Mouse (Mus musculus): ENCODE measurements around the gene Dnajc6. TPM values are rescaled to one million over a fixed set of nuclear protein-coding genes. Genes with fewer than 3 reads are reported as not detected.

Dnajc6 gene
- polyA plus RNA-seq, 1 experiment = 0.02 TPM

DNA sequence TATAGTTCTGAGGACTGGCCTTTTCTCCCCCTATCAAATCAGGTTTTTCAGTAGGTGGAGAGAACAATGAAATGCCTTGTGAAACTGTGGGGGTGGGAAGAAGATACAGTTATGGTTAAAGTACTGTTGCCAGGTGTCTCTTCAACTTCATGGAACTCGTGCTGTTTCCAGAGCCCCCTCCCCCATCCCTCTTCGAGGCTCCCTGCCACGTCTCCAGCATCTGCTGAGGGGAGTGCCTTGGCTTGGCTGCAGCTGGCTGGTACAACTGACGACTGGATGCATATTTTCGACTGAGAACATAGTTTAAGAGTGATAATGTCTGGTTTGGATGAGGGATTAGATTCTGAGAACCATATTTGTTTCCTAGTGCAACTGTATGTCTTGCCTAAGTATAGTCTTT is 55.9 kb downstream of the Dnajc6 start:
- Histone ChIP-seq H3K4me1 (peaks cover 12% of the 10 kb centered on the region), H3K36me3 (replicated peaks; ENCODE audit: low read length) (no peaks in the 10 kb centered on the region), H3K4me3 (replicated peaks) (no peak overlapping the region), H3K9me3 (no peaks in the 10 kb centered on the region), H3K27me3 (replicated peaks) (peaks cover 29% of the 10 kb centered on the region)
- TF ChIP-seq GATA1 (IDR thresholded peaks at IDR 0.05; ENCODE audit: borderline replicate concordance, low read length) (no peak), FLI1 (IDR thresholded peaks at IDR 0.05; ENCODE audit: low read length) (no peak)

DNA sequence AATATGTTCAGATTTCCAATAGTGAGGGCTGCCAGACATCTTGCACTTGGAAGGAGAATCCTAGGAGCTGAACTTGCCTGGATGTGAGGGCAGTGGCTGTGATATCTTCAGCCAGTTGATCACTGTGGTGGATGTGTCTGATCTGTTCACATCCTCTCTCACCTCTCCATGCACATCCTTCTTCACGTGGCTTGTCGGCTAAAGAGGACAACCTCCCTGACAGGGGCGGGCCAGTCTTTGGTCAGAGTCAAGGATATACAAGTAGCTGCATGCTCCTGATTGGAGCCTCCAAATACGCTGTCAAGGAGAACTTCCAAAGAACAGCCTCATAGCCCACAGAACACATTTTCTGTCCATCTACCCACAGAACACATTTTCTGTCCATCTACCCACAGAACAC is 58.6 kb downstream of the Dnajc6 start:
- TF ChIP-seq GATA1 (IDR thresholded peaks at IDR 0.05; ENCODE audit: borderline replicate concordance, low read length) (no peak), FLI1 (IDR thresholded peaks at IDR 0.05; ENCODE audit: low read length) (no peak)

DNA sequence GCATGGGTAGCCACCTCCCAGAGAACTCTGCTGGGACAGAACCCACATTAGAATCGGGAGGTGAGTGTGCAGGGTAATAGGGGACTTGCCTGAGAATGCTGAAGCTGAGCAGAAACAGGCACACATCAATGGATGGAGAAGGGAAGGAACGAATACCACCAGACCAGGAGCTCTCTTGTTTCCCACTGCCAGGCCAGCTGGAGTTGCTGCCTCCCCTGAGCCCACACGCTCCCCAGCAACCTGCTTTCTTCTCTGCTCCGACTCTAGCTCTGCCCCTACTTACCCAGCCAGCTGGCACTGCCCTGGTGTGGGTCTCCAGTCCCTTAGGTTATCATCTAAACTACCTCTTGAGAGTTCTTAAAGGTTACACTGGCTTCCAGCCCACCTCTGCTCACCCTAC is 63.7 kb downstream of the Dnajc6 start:
- TF ChIP-seq GATA1 (IDR thresholded peaks at IDR 0.05; ENCODE audit: borderline replicate concordance, low read length) (no peak), FLI1 (IDR thresholded peaks at IDR 0.05; ENCODE audit: low read length) (no peak)
- Histone ChIP-seq H3K27me3 (replicated peaks) (peaks cover 2% of the 10 kb centered on the region), H3K9me3 (no peaks in the 10 kb centered on the region), H3K4me1 (no peaks in the 10 kb centered on the region), H3K36me3 (replicated peaks; ENCODE audit: low read length) (no peaks in the 10 kb centered on the region), H3K4me3 (replicated peaks) (no peak overlapping the region)

More for the DNA sequence above, 58.6 kb downstream of the Dnajc6 start:
- Histone ChIP-seq H3K36me3 (replicated peaks; ENCODE audit: low read length) (no peaks in the 10 kb centered on the region), H3K27me3 (replicated peaks) (peaks cover 21% of the 10 kb centered on the region), H3K4me3 (replicated peaks) (no peak overlapping the region), H3K9me3 (no peaks in the 10 kb centered on the region), H3K4me1 (peaks cover 9% of the 10 kb centered on the region)

DNA sequence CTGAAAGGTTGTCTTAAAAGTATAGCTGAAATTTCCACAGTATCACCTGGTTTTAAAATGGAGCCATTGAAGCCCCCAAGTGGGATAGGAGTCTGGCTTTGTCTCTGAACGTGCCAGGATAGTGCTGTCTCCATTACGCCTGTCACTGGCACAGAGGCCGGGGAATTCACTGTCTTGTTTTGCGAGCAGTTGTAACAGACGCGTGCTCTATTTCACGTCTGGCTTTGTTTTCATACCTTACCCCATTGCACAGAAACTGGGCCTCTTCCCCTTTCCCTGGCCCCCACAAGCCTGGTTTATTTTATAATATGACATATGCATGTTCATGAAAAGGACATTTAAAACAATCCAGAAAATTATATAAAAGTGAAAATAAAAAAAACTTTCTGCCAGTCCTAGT is 66.4 kb downstream of the Dnajc6 start:
- Histone ChIP-seq H3K4me3 (replicated peaks) (no peak overlapping the region), H3K27me3 (replicated peaks) (peaks cover 2% of the 10 kb centered on the region), H3K4me1 (no peaks in the 10 kb centered on the region), H3K36me3 (replicated peaks; ENCODE audit: low read length) (no peaks in the 10 kb centered on the region), H3K9me3 (no peaks in the 10 kb centered on the region)
- TF ChIP-seq FLI1 (IDR thresholded peaks at IDR 0.05; ENCODE audit: low read length) (no peak), GATA1 (IDR thresholded peaks at IDR 0.05; ENCODE audit: borderline replicate concordance, low read length) (no peak)

DNA sequence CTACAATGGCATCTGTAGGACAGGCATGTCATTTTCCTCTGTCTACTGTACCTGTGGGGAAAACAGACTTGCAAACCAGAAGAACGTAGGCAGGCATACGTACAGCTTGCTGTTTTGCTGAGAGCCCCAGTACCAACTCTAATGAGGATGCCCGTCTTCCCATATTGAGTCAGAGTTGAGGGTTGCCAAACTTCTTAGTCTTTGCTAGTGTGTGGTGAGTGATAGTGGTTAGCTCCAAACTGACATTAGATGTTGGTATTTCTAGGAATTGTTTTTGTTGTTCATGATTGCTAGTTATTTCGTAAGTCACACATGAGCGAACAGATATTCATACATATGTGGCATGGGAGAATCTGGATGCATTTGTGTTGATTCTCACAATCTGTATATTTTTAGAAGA is 67.2 kb downstream of the Dnajc6 start:
- Histone ChIP-seq H3K36me3 (replicated peaks; ENCODE audit: low read length) (no peaks in the 10 kb centered on the region), H3K4me3 (replicated peaks) (no peak overlapping the region), H3K4me1 (no peaks in the 10 kb centered on the region), H3K9me3 (no peaks in the 10 kb centered on the region), H3K27me3 (replicated peaks) (peaks cover 3% of the 10 kb centered on the region)
- no peak for TF ChIP-seq FLI1 (IDR thresholded peaks at IDR 0.05; ENCODE audit: low read length)
- TF ChIP-seq GATA1 (IDR thresholded peaks at IDR 0.05; ENCODE audit: borderline replicate concordance, low read length) = no peak

DNA sequence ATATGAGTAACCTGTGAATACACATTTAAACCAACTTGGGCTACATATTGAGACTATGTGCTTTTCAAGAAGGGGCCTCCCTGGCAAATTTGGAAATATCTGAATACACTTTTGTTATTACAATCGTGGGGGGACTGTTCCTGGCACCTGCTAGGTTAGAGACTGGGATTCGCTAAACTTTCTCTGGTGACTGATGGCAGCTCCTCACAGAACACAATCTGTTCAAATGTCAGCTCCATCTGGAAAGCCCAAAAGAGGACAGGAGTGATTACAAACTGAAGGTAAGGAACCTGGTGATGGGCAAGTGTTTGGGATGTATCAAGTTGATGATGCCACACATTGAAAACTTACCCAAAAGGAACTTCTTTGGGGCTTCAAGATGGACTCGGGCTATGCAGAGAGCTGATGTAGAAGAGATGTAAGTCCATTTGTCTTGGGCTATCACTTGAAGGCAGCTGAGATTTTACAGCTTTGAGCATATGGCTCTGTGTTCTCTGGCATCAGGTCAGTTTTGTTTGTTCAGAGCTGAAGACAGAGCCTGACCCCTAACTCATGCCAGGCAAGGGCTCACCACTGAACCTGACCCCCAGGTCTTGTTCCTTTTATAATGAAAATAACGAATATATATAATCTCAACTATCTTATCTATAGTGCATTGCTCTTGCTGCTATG is 68.4 kb downstream of the Dnajc6 start:
- H3K36me3 ChIP-seq (replicated peaks; ENCODE audit: low read length) = no peaks in the 10 kb centered on the region
- TF ChIP-seq FLI1 (IDR thresholded peaks at IDR 0.05; ENCODE audit: low read length) (no peak), GATA1 (IDR thresholded peaks at IDR 0.05; ENCODE audit: borderline replicate concordance, low read length) (no peak)
- H3K4me3 ChIP-seq (replicated peaks) = no peak overlapping the region
- no peaks in the 10 kb centered on the region for H3K9me3 ChIP-seq
- H3K27me3 ChIP-seq (replicated peaks) = peaks cover 3% of the 10 kb centered on the region
- no peaks in the 10 kb centered on the region for H3K4me1 ChIP-seq

DNA sequence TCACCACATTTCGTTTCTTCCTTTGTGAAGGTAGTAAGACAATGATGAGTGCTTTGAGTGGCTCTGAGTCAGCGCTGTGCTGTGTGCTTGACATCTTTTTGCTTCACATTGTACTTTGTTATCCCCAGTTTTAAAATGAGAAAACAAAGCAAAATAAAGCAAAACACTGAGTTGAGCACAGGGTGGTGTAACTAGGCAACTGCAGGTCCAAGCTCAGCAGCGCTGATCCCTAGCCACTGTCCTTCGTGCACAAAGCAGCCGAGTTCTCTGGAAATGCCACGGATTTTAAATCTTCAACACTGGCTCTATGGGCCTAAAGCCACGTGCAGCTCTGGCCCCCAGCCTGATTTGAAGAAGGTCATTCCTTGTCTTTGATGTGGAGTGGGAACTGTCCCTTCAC is 72.6 kb downstream of the Dnajc6 start:
- H3K4me3 ChIP-seq (replicated peaks) = no peak overlapping the region
- no peaks in the 10 kb centered on the region for H3K9me3 ChIP-seq
- H3K27me3 ChIP-seq (replicated peaks) = peaks cover 2% of the 10 kb centered on the region
- TF ChIP-seq GATA1 (IDR thresholded peaks at IDR 0.05; ENCODE audit: borderline replicate concordance, low read length) (no peak), FLI1 (IDR thresholded peaks at IDR 0.05; ENCODE audit: low read length) (no peak)
- H3K4me1 ChIP-seq = no peaks in the 10 kb centered on the region
- H3K36me3 ChIP-seq (replicated peaks; ENCODE audit: low read length) = no peaks in the 10 kb centered on the region

DNA sequence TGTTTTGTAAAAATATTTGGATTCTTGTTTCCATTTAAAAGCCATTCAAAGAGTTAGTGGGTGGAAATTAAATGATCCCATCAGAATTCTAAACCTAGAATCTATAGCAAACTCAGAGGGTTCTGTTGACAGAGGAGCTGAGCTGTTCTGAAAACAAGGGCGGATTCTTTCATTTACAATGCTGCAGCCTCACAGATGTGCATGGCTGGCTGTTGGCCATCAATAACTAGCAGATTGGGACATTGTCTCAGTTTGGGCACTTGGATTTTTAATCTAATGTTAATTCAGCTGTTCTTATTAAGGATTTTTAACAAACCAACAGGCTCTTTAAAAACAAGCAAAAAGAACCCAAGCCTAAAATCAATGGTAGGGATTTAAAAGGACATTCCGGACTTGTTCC is 75.7 kb downstream of the Dnajc6 start:
- 0 out of 2 replicates have a peak, but pooled peaks cover 3% of the 10 kb centered on the region for H3K9me3 ChIP-seq
- H3K4me3 ChIP-seq (replicated peaks) = no peak overlapping the region
- H3K27me3 ChIP-seq (replicated peaks) = peaks cover 2% of the 10 kb centered on the region
- no peaks in the 10 kb centered on the region for H3K4me1 ChIP-seq
- H3K36me3 ChIP-seq (replicated peaks; ENCODE audit: low read length) = no peaks in the 10 kb centered on the region
- TF ChIP-seq FLI1 (IDR thresholded peaks at IDR 0.05; ENCODE audit: low read length) (no peak), GATA1 (IDR thresholded peaks at IDR 0.05; ENCODE audit: borderline replicate concordance, low read length) (no peak)

DNA sequence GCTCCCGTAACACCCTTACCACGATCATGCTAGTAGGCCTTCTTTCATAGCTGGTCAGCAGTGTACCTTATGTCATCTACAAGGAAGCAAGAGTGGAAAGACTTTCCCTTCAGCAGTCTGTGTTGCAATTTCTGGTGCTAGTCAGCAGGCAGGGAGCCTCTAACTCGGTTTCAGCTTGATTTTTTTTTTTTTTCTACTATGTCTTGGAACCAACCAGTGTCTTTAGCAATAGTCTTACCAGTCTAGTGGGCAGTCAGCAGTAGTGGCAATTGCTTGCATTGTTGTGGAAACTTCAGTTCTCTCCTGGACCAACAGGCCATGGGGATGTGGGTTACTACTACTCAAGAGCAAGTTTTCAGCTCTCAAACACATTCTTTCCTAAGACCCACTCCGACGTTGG is 78.9 kb downstream of the Dnajc6 start:
- H3K36me3 ChIP-seq (replicated peaks; ENCODE audit: low read length) = no peaks in the 10 kb centered on the region
- 0 out of 2 replicates have a peak, but pooled peaks cover 3% of the 10 kb centered on the region for H3K9me3 ChIP-seq

DNA sequence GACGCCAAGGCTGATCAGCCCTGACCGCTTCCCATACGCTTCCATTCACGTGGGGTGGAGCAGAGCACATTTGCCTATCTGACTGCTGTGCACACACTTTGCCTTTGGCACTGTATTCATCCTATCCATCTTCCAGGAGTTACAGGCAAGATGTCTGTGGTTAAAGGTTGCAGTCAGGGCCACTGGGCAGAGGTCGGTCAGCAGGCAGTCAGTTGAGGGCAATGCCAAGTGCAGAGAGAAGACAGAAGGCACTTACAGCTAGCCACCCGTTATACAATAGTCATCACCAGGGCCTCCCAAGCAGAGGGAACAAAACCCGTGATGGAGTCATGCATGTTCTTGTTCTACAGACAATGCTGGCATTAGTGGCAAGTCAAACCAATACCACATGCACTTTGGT is 82.3 kb downstream of the Dnajc6 start:
- Histone ChIP-seq H3K4me1 (no peaks in the 10 kb centered on the region), H3K4me3 (replicated peaks) (peak overlapping the region; percentile 35), H3K27me3 (replicated peaks) (no peaks in the 10 kb centered on the region), H3K9me3 (0 out of 2 replicates have a peak, but pooled peaks cover 3% of the 10 kb centered on the region), H3K36me3 (replicated peaks; ENCODE audit: low read length) (no peaks in the 10 kb centered on the region)
- TF ChIP-seq GATA1 (IDR thresholded peaks at IDR 0.05; ENCODE audit: borderline replicate concordance, low read length) (no peak), FLI1 (IDR thresholded peaks at IDR 0.05; ENCODE audit: low read length) (no peak)

More for the DNA sequence above, 78.9 kb downstream of the Dnajc6 start:
- TF ChIP-seq GATA1 (IDR thresholded peaks at IDR 0.05; ENCODE audit: borderline replicate concordance, low read length) = no peak
- no peak for TF ChIP-seq FLI1 (IDR thresholded peaks at IDR 0.05; ENCODE audit: low read length)
- no peaks in the 10 kb centered on the region for H3K27me3 ChIP-seq (replicated peaks)
- H3K4me3 ChIP-seq (replicated peaks) = no peak overlapping the region
- no peaks in the 10 kb centered on the region for H3K4me1 ChIP-seq

Data from megakaryocyte, embryonic 14.5 days (primary cell).